Mouse (Mus musculus) midbrain, embryonic 10.5 days (tissue): ENCODE data around the gene Snx15. TPM values are rescaled to one million over a fixed set of nuclear protein-coding genes. Genes with fewer than 3 reads are reported as not detected.
"Not testable (repeated sequence)": the region's sequence is repeated elsewhere in the genome, so short reads cannot be mapped to it uniquely, and the experiment has no call there.

Source experiments
- DNase-seq: peaks from one replicate; pipeline ENCODE4 v3.0.0-alpha.2; 2017; ENCODE audit warnings: low spot score
- H3K27ac ChIP-seq: fragments of 300-500 bp; sonication (generic); replicated peaks from 2 replicates; pipeline ENCODE4 v1.5.1; 2016; ENCODE audit warnings: mild to moderate bottlenecking
- H3K27me3 ChIP-seq: fragments of 300-500 bp; sonication (generic); 2 replicates; pipeline ENCODE4 v1.6.1; 2016; ENCODE audit warnings: low read depth, mild to moderate bottlenecking; ENCODE audit not compliant: poor library complexity, severe bottlenecking
- H3K36me3 ChIP-seq: fragments of 300-500 bp; sonication (generic); 2 replicates; pipeline ENCODE4 v1.6.1; 2016; ENCODE audit warnings: mild to moderate bottlenecking, moderate library complexity
- H3K4me1 ChIP-seq: fragments of 300-500 bp; sonication (generic); 2 replicates; pipeline ENCODE4 v1.6.1; 2016
- H3K4me3 ChIP-seq: fragments of 300-500 bp; sonication (generic); 2 replicates; pipeline ENCODE4 v1.5.1; 2016; ENCODE audit warnings: mild to moderate bottlenecking, moderate library complexity
- H3K9me3 ChIP-seq: fragments of 300-500 bp; sonication (generic); replicated peaks from 2 replicates; pipeline ENCODE4 v1.6.1; 2016; ENCODE audit warnings: mild to moderate bottlenecking
- WGBS: fragments of 180-500 bp; shearing (Covaris S2); methylation state at CpG from one replicate; pipeline ENCODE4 v1.1.7; 2016; 5-methylcytosine and 5-hydroxymethylcytosine counted together
- polyA plus RNA-seq: library from polyadenylated mRNA; unstranded; fragments of >200 nt; fragmentation: Nextera tagmentation; extraction: Ambion mirVana; gene quantifications from 2 replicates; pipeline ENCODE4 v1.2.1, GENCODE M21; 2016

Gene Snx15
- polyA plus RNA-seq, 1 experiment from 2014 or later, result 24.0 TPM

DNA sequence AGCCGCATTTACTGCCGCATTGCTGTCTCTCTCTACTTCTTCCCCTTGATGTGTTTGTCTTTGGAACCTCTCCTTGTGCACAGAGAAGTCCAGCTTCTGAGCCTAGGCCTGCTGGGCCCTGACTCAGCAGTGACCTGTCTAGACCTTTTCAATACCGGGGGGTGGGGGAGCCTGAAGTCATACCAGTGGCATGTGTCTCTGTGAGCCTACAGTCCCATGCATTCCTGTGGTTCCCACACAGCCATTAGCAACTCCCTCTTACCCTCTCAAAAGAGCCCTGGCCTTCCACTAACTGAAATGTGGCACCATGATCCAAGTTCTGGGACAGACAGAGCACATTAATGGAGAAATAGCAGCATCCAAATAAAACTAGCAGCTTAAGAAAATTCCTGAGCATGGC lies 8.3 kb upstream of the Snx15 start:
- no peak for DNase-seq
- no peak overlapping the region for H3K4me3 ChIP-seq
- H3K4me1 ChIP-seq, result peaks cover 12% of the 10 kb centered on the region
- no peak overlapping the region for H3K27ac ChIP-seq
- peaks cover 47% of the 10 kb centered on the region for H3K36me3 ChIP-seq
- no peaks in the 10 kb centered on the region for H3K27me3 ChIP-seq
- H3K9me3 ChIP-seq, result no peaks in the 10 kb centered on the region
- whole genome bisulfite sequencing, result 85% methylated on average over 3 of the region's 3 CpGs

- H3K4me1 ChIP-seq, DNase-seq, H3K4me3 ChIP-seq, H3K27ac ChIP-seq, H3K9me3 ChIP-seq, H3K27me3 ChIP-seq: not testable (repeated sequence)
- H3K36me3 ChIP-seq, result peaks cover 41% of the 10 kb centered on the region
- WGBS, result 48% methylated on average over 1 of the region's 1 CpGs
These were observed 5.1 kb upstream of the Snx15 start for GRCm38 (mm10) chr19:6133197-6133596.

DNA sequence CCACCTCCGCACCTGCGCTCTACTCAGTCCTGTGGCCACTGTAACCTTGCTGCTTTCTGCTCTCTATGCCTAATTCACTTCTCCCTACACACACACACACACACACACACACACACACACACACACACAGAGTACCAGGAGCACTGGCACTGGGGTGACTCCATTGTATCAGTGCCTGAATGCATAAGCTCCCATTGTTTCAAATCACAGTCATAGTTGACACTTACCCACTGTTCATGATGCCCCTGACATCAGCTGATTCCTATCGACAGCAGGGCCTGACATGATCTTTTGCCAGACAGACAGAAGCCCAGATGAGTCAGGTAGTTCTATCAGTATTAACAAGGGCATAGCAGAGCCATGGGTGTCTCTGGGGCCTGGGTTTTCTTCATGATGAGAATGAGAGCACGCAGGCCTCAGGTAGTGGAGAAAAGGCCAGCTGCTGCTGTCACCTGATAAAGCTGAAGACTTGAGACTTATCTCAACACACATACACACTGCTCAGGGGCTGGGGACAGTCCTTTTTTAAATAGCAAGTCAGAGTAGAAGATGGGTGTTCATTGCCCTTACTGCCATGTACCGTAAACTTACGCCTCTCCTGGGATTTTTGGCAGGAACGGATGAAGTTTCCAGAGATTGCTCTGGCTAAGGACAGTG lies 4.2 kb upstream of the Snx15 start:
- no peak overlapping the region for H3K4me3 ChIP-seq
- no peaks in the 10 kb centered on the region for H3K27me3 ChIP-seq
- peaks cover 32% of the 10 kb centered on the region for H3K36me3 ChIP-seq
- H3K27ac ChIP-seq, result no peak overlapping the region
- WGBS, result 89% methylated on average over 7 of the region's 7 CpGs
- peaks cover 13% of the 10 kb centered on the region for H3K4me1 ChIP-seq
- no peak for DNase-seq
- H3K9me3 ChIP-seq, result no peaks in the 10 kb centered on the region

DNA sequence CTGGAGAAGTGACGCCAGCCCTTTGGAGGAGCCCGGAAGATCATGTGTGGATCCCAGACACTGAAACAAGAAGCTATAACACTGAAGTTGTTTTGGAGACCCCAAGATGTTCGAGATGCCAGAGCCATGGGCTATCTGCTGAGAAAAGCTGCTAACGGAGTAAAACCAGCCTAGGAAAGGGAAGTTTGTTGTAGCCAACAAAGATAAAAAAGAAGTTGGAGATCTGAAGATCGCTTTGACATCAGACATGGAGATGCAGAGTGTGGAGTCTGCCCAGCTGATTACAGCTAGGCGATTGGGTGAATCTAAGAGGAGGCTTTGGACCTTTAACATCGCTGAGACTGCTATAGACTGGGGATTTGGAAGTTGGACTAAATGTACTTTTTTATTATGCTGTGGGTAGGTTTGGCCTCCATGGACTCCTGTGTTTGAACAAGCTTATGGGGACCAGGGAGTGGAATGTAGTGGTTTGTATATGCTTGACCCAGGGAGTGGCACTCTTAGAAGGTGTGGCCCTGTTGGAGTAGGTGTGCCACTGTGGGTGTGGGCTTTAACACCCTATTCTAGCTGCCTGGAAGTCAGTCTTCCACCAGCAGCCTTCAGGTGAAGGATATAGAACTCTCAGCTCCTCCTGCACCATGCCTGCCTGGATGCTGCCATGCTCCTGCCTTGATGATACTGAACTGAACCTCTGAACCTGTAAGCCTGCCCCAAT lies 2.5 kb upstream of the Snx15 start:
- not testable (repeated sequence) for H3K27me3 ChIP-seq, H3K27ac ChIP-seq, DNase-seq, H3K4me3 ChIP-seq, H3K9me3 ChIP-seq
- H3K36me3 ChIP-seq, result peaks cover 15% of the 10 kb centered on the region
- 81% methylated on average over 7 of the region's 7 CpGs for WGBS
- peaks cover 13% of the 10 kb centered on the region for H3K4me1 ChIP-seq

DNA sequence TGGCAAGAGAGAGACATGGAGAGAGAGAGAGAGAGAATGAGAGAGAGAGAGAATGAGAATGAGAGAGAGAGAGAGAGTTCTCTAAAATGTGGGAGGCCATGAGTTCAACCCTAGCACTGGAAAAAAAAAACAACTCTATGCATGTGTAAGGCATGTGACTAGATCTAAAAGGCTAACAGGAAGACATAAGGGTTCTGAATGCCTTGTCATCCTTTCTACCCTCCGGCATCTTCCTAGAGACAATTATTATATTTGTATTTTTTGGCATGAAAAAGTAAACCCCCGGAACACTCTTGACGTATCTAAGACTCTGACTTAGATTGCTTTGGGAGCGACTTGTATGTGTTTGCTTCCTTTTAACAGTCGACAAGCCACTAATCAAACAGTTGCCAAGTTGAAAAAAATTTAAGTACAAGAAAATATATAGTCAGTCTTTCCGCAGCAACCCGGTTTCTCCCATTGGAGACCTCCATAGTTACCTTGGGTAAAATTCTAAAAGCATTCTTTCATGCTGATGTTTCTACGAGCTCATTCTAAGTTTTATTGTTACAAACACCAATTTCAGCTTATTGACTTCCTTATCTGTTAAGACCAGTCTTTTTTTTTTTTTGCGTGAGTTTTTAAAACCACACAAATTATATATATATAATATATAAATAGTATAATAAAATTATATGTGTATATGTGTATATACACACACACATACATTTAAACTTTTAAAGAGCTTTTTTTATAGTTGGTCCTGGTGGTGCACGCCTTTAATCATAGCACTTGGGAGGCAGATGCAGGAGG lies 1.1 kb downstream of the Snx15 start:
- WGBS, result 78% methylated on average over 10 of the region's 10 CpGs
- DNase-seq, result no peak
- H3K9me3 ChIP-seq, result no peaks in the 10 kb centered on the region
- H3K27me3 ChIP-seq, result no peaks in the 10 kb centered on the region
- peaks cover 14% of the 10 kb centered on the region for H3K4me1 ChIP-seq
- H3K27ac ChIP-seq, result peak overlapping the region; percentile 80; the same call in 1 of the 2 replicates
- no peaks in the 10 kb centered on the region; the same call in 1 of the 2 replicates for H3K36me3 ChIP-seq
- H3K4me3 ChIP-seq, result peak overlapping the region; percentile 61

DNA sequence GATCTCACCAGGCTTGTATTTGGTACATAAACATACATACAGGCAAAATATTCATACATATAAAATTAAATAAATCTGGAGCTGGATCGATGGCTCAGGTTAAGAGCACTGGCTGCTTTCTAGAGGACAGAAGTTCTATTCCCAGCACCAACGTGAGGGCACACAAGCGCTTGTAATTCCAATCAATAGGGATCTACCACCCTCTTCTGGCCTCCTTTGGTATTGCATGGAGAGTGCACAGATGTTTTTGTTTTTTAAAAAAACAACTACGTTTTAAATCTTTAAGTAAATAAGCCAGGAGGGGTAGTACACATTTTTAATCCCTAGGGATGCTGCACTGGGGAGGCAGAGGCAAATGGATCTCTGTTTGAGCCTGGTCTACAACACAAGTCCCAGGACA lies 1.8 kb downstream of the Snx15 start:
- WGBS, result 20% methylated on average over 4 of the region's 4 CpGs
- Histone ChIP-seq H3K4me1 (peaks cover 19% of the 10 kb centered on the region), H3K36me3 (no peaks in the 10 kb centered on the region; the same call in 1 of the 2 replicates), H3K27me3 (no peaks in the 10 kb centered on the region), H3K27ac (no peak overlapping the region), H3K9me3 (no peaks in the 10 kb centered on the region), H3K4me3 (peak overlapping the region; percentile 9; the same call in 1 of the 2 replicates)
- DNase-seq, result peak; percentile 35

- Histone ChIP-seq H3K36me3 (peaks cover 4% of the 10 kb centered on the region), H3K27ac (no peak overlapping the region), H3K4me1 (peaks cover 19% of the 10 kb centered on the region), H3K4me3 (no peak overlapping the region), H3K27me3 (no peaks in the 10 kb centered on the region), H3K9me3 (no peaks in the 10 kb centered on the region)
- DNase-seq, result no peak
- 73% methylated on average over 2 of the region's 2 CpGs for WGBS
These were observed 3.2 kb downstream of the Snx15 start for GRCm38 (mm10) chr19:6124898-6125297.

- Histone ChIP-seq H3K36me3 (peaks cover 4% of the 10 kb centered on the region), H3K4me1 (peaks cover 27% of the 10 kb centered on the region), H3K9me3 (no peaks in the 10 kb centered on the region), H3K27me3 (no peaks in the 10 kb centered on the region), H3K27ac (peak overlapping the region; percentile 28; the same call in 1 of the 2 replicates), H3K4me3 (no peak overlapping the region)
- no peak for DNase-seq
- 83% methylated on average over 8 of the region's 8 CpGs for WGBS
These were observed 4.8 kb downstream of the Snx15 start for GRCm38 (mm10) chr19:6123330-6123729.

DNA sequence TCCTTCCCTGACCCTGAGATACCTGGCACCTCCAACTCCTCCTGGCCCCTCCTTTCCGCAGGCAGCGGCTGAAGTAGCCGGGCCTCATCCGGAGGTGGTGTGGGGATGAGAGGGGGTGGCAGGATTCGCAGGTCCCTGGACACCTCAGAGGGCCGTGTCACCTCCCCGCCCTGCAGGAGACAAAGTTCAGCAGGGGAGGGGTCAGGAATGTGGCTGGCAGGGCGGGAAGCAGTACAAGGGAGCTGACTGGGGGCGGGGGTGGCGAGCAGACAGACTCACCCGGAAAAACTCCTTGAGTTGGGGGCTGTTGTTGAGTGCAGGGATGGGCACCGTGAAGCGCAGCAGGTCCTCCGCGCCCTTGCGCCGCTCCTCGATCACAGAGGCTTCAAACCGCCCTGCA lies 6.3 kb downstream of the Snx15 start:
- peaks cover 5% of the 10 kb centered on the region for H3K36me3 ChIP-seq
- H3K9me3 ChIP-seq, result no peaks in the 10 kb centered on the region
- no peaks in the 10 kb centered on the region for H3K27me3 ChIP-seq
- H3K4me1 ChIP-seq, result peaks cover 29% of the 10 kb centered on the region
- WGBS, result 40% methylated on average over 19 of the region's 19 CpGs
- H3K27ac ChIP-seq, result no peak overlapping the region
- no peak overlapping the region for H3K4me3 ChIP-seq
- DNase-seq, result no peak

DNA sequence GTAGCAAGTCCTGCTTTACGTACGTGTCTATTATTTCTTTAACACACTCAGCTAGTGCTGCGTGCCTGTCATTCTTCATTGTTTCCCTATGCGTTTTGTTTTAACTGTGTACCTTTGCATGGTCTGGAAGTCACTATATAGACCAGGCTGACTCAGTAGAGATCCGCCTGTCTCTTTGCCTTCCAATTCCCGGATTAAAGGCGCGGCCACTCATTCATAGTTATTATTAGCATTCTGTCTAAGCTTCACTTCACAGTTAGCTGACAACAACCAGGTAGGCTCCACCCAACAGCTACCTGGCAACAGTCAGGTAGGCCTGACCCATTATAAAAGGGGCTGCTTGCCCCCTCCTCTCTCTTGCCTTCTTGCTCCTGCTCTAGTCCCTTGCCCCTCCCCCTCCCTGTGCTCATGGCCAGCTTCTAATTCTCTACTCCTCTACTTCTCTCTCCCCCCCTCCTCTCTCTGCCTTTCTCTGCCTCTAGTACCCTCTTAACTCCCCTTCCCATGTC lies 9.4 kb downstream of the Snx15 start:
- H3K36me3 ChIP-seq, result peaks cover 35% of the 10 kb centered on the region
- no peaks in the 10 kb centered on the region for H3K27me3 ChIP-seq
- H3K27ac ChIP-seq, result peak overlapping the region; percentile 95
- no peaks in the 10 kb centered on the region for H3K9me3 ChIP-seq
- peak overlapping the region; percentile 72 for H3K4me3 ChIP-seq
- 1% methylated on average over 8 of the region's 8 CpGs for WGBS
- H3K4me1 ChIP-seq, result peaks cover 35% of the 10 kb centered on the region
- no peak for DNase-seq

- Histone ChIP-seq H3K36me3 (peaks cover 39% of the 10 kb centered on the region), H3K27me3 (no peaks in the 10 kb centered on the region), H3K4me1 (peaks cover 35% of the 10 kb centered on the region), H3K27ac (peak within 1 kb of the TSS; percentile 95), H3K9me3 (no peaks in the 10 kb centered on the region), H3K4me3 (peak within 1 kb of the TSS; percentile 72)
- WGBS, result under 1% methylated on average over 77 of the region's 77 CpGs
- DNase-seq, result peak; percentile 91
These were observed 10.0 kb downstream of the Snx15 start, which contains the start of gene Sac3d1 for GRCm38 (mm10) chr19:6117986-6118676. TSS of gene Sac3d1 (minus strand) at chr19:6118650.

DNA sequence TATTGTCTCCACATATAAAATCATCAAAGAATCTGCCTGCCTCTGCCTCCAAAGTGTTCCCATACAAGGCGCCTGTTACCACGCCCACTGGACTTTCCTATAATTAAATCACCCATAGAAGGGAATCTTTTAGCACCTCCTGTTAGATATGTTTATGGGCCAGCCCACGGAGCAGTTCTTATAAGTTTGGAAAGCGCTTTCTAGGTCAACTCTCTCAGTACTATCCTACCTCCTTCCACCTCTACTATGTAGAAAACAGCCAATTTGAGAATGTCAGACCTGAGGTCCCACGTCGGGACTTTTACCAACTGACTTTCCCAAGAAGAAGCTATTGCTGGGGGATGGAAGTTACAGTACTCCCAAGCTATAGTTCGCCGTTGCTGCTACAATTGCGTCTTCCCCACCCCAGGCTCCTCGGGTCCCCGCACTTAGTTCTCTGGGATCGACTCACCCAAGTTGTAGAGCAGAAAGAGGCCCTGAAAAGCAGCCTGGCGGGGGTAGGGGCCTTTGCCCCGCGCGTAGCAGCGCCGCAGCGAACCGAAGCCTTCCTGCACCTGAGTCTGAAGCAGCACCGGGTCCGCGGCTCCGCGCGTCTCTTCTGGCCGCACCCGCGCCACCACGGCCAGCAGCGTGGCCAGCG lies 10.6 kb downstream of the Snx15 start:
- no peak for DNase-seq
- WGBS, result 6% methylated on average over 32 of the region's 32 CpGs
- peak overlapping the region; percentile 95 for H3K27ac ChIP-seq
- no peaks in the 10 kb centered on the region for H3K9me3 ChIP-seq
- H3K27me3 ChIP-seq, result no peaks in the 10 kb centered on the region
- peaks cover 35% of the 10 kb centered on the region for H3K4me1 ChIP-seq
- peak overlapping the region; percentile 72 for H3K4me3 ChIP-seq
- peaks cover 45% of the 10 kb centered on the region for H3K36me3 ChIP-seq
